Mouse (Mus musculus) embryo, embryonic 9.5 days (tissue): ENCODE results near the gene Srarp.

Experiments used
- DNase-seq: peaks from one replicate; pipeline ENCODE4 v3.0.0-alpha.2; 2017; ENCODE audit errors: extremely low spot score

Srarp gene

DNA sequence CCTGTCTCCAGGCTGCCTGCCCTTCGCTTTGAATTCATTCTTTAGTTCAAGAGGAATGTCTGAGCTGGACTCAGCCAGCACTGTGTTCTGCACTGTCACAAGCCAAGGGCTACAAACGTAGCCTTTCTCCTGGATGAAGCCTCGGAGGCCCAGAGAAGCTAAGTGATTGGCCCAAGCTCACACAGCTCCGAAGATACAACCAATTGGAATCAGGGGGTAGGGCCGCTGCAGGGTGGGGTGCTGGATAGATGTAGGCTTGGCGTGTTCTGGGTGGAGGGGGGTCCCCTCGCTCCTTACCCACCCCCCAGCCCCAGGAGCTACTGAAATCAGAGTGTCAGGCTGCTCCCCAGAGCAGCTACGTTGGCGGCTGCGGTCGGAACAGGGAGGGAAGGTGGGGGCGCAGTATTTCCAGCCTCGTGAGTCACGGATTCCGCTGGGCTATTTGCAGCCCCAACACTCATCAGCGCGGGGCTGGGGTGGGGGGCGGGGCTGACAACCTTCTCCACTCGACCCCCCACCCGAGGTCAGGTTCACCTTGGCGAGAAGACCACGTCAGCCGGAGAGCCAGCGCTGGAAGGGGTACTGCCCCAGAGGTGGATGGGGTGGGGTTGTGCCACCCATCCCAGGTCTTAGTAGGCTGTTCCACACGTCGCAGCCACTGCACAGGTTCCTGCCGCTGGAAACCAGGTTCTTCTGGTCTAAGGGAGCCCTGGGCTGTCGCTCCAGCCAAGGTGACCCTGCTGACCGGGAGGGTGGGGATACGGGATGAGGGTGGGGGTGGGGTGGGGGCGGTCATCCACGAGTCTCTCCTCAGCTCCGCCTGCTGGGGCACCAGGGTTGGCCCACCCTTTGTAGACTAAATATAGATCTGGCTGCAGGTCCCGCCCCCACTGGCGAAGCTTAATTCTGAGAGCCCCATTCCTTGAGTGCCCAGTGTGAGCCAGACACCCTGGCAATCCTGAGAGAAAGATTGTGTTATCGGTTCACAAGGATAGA, 10.1 kb downstream of the Srarp start:
- peak; percentile 24 for DNase-seq

DNA sequence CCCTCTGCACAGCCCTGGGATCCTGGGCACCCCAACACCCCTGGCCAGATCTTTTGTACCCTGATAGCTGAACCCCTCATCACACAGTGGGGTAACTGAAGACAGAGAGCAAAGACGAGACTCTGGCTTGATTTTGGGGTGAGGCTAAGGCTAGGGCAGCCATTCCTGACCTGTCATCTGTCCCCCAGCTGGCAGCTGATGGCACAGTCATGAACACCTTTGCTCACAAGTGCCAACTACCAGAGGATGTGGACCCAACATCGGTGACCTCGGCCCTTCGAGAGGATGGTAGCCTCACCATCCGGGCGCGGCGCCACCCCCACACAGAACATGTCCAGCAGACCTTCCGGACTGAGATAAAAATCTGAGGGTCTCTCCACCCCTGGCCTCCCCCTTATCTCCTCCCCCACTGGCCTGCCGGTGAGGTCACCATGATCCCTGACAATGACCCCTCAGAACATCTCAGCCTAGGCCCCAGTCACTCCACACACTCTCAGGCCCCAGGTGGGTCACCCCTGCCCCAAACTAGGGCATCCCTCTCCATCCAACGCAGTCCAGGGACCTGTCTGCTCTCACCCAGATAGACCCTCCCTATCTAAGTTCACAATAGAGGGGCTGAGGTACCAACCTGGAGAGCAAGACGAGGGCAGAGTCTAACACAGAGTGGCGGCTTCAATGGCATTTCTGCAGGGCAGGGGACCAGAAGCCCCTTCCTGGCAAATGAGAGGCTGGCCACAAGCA, 12.0 kb downstream of the Srarp start:
- DNase-seq = no peak

GRCm38 (mm10) chr4:141423288-141423687, 12.6 kb downstream of the Srarp start:
- no peak for DNase-seq

DNA sequence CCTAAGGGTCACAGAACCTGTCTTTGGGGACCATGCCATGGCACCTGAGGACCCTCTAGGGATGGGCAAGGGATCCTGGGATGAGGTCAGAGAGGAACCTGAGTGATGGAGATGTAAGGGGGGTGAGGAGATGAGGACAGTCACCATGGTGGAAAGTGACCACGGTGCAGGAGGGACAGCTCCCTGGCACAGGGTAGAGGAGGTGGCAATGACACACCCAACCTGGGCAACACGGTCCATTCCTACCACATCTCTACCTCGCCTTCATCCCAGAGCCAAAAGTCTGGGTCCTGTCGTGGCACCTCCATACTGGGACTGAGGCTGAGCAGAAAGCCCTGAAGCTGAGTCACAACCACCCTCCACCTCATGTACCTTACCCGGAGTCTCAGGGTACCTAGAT, 13.1 kb downstream of the Srarp start:
- no peak for DNase-seq

DNA sequence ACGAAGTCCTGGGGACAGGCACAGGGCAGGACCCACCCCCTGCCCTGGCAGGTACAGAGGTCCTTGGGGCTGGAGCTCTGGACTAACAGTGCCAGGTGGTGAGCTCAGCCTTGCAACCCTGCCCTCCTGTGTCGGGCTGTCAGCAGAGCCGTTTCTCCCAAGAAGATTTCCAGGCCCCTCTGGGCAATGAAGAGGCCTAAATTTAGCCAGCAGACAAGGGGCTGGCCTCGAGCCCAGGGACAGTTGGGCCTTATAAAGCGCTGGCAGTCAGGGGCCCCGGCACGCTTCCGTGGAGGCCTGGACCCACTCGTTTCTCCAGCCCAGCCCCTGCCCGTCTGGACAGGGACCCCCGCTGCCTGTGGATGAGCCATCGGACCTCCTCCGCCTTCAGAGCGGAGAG, 14.5 kb downstream of the Srarp start:
- no peak for DNase-seq

DNA sequence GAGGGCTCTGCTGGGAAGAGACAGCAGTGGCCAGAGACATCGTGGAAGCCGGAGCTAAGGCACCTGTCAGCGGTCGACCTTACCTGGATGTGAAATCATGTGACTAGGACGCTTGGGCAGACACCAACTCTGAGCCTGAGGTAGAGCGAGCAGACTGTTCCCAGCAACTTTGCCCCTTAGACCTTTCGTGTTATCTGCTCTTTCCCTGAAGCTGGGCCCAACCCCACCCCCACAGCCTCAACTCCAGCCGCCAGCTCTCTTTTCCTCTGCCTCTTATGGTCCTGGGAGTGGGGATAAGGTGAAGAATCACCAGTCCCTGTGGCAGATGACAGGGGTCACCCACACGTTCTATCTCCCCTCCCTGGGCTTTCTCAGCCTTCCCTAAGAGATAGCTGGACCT, 15.0 kb downstream of the Srarp start:
- no peak for DNase-seq

DNA sequence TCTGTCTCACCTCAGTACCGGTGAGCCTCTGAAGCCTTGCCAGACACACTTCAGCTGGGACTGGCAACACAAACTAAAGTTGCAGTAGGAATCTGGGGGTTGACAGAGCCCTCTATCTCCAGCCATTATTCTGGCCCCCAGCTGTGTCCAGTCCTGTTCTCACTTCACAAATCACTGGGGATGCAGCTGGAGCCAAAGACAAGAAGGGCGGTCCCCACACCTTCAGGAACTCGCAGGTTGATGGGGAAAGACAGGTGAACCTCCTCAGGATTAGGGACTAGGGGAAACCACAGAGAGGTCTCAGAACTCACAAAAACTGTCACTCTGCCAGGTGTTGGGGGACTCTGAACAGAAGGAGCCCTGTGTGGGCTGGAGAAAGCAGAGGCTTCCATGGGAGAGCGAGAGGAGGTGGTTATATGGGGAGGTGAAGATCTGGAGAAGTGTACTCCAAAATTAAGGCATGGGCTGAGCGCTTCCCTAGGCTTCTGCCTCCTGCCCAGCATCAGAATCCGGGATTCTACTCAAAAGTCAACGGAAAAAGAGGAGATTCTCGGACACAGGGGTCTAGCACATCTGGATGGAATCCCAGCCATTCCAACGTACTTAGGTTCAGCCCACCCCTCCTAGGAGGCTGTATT, 15.6 kb downstream of the Srarp start, which contains the start of gene Hspb7:
Hspb7 (plus strand) TSS at position 588 of the 638 bp plus-strand sequence.
- no peak for DNase-seq

- DNase-seq = no peak
Measured at GRCm38 (mm10) chr4:141419398-141420191, 16.3 kb downstream of the Srarp start.

DNA sequence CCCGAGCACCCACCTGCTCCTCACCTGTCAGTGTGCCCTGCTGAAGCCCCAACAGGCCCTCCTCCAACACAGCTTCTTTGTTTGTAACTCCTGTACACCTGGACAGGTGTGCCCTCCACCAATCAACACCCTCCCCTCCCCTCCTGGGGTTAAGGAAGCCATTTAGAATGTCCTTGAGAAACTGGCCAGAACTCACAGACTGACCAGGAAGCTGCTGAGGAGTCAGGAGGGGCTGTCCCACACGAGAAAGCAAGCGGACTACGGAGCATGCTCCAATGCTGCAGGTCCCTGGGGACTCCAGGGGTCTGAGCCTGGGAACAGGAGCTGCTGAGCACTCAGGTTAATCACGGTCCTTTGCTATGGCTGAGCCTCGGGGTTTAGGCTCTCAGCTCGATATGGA, 20.0 kb downstream of the Srarp start, which contains the start of gene Clcnkb:
Clcnkb (minus strand) TSS at position 91 of the 400 bp plus-strand sequence.
- DNase-seq = no peak

- no peak for DNase-seq
Measured at GRCm38 (mm10) chr4:141411430-141411992, 24.4 kb downstream of the Srarp start.

- no peak for DNase-seq
Measured at GRCm38 (mm10) chr4:141408577-141408976, 27.3 kb downstream of the Srarp start.

GRCm38 (mm10) chr4:141406516-141407299, 29.2 kb downstream of the Srarp start:
- DNase-seq = peak; percentile 37

DNA sequence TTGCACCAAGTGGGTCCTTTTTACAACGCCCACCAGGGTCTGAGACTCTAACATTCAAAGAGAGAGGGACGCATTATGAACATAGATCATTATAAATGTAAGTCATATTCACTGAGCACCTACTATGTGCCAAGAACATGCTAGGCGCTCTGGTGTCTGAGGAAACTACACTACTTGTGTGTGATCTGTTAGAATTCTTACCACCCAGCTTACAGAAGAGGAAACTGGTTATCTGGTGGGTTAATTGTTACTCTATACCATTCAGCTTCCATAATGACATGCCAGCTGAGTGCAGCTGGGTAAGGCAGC, 30.6 kb downstream of the Srarp start:
- no peak for DNase-seq

GRCm38 (mm10) chr4:141404518-141405313, 31.2 kb downstream of the Srarp start:
- peak; percentile 88 for DNase-seq

DNA sequence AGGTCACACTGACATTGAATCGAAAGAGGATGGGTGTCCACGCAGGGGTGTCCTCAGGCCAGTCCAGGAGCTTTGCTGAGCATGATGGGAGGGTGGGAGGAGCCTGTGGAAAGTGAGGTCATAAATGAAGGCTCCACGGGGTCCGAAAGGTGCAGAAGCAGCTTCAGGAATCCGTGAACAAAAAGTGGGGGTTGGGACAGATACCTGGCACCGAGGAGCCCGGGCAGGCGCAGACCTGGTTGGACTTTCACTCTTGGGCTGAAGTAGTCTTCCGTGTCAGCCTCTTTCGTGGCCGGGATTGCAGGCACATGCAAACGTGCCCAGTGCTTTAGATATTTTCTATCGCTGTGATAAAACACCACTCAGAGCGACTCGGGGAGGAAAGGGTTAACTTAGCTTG, 35.7 kb downstream of the Srarp start:
- DNase-seq = no peak

DNA sequence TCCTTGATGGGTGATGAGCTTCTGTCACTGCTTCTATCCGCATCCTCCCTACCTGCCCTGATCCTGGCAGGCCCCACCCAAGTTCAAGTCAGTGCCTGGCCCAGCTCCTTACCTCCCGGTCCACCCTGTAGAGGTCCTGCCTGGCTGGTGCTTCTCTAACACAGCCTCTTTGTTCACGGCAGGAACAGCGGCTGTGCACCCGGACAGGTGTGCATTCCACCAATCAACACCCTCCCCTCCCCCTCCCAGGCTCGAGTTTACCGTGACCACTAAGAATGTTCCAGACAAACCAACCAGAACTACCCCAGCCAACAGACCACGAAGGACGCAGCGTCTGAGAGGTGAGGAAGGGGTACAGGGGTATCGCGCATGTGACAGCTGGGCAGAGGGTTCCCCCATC, 37.4 kb downstream of the Srarp start, which contains the start of gene Clcnka:
Clcnka (minus strand) TSS at position 180 of the 400 bp plus-strand sequence.
- DNase-seq = no peak

- no peak for DNase-seq
Measured at GRCm38 (mm10) chr4:141397861-141398260, 38.0 kb downstream of the Srarp start.

- DNase-seq = no peak
Measured at GRCm38 (mm10) chr4:141394751-141395150, 41.2 kb downstream of the Srarp start.

- no peak for DNase-seq
Measured at GRCm38 (mm10) chr4:141391293-141391692, 44.6 kb downstream of the Srarp start.
